Mouse (Mus musculus) forelimb bud, embryonic 11.5 days (tissue): ENCODE results near the gene Coq3.

Experiments used
- DNase-seq: peaks from one replicate; pipeline ENCODE4 v3.0.0-alpha.2; 2012; ENCODE audit warnings: low read depth, low spot score

Gene Coq3

GRCm38 (mm10) chr4:21879565-21880220 lies at the start of gene Coq3:
Gene Coq3 (plus strand): TSS chr4:21879673.
- DNase-seq = peak; percentile 77

- DNase-seq = no peak
These were observed 46.6 kb upstream of the Coq3 start for GRCm38 (mm10) chr4:21832844-21833243.

- peak; percentile 96 for DNase-seq
These were observed 31.8 kb upstream of the Coq3 start, which contains the start of gene Pnisr for GRCm38 (mm10) chr4:21847481-21848286. Gene Pnisr (plus strand): TSS chr4:21847583.

- DNase-seq = peak; percentile 84
These were observed 31.2 kb upstream of the Coq3 start for GRCm38 (mm10) chr4:21848287-21848630.

- no peak for DNase-seq
These were observed 22.0 kb upstream of the Coq3 start for GRCm38 (mm10) chr4:21857481-21857880.

GRCm38 (mm10) chr4:21865226-21865625 lies 14.2 kb upstream of the Coq3 start:
- no peak for DNase-seq

GRCm38 (mm10) chr4:21878776-21879175 lies 697 bp upstream of the Coq3 start:
- no peak for DNase-seq

GRCm38 (mm10) chr4:21882806-21883205 lies 3.3 kb downstream of the Coq3 start:
- DNase-seq = no peak

GRCm38 (mm10) chr4:21885831-21886230 lies 6.4 kb downstream of the Coq3 start:
- DNase-seq = no peak

GRCm38 (mm10) chr4:21930971-21931771 lies 51.7 kb downstream of the Coq3 start, which contains the start of gene Faxc:
Gene Faxc (plus strand): TSS chr4:21931329.
- peak; percentile 49 for DNase-seq

- no peak for DNase-seq
These were observed 52.5 kb downstream of the Coq3 start for GRCm38 (mm10) chr4:21931772-21932630.

- DNase-seq = no peak
These were observed 55.9 kb downstream of the Coq3 start for GRCm38 (mm10) chr4:21935378-21935777.

- no peak for DNase-seq
These were observed 57.0 kb downstream of the Coq3 start for GRCm38 (mm10) chr4:21936424-21936823.

GRCm38 (mm10) chr4:21937890-21938289 lies 58.4 kb downstream of the Coq3 start:
- DNase-seq = no peak

GRCm38 (mm10) chr4:21944672-21945071 lies 65.2 kb downstream of the Coq3 start:
- no peak for DNase-seq

- DNase-seq = peak; percentile 29
These were observed 72.0 kb downstream of the Coq3 start for GRCm38 (mm10) chr4:21951444-21951843.

GRCm38 (mm10) chr4:21952255-21952654 lies 72.8 kb downstream of the Coq3 start:
- DNase-seq = no peak

GRCm38 (mm10) chr4:21957570-21958321 lies 78.3 kb downstream of the Coq3 start:
- DNase-seq = peak; percentile 57
